Mouse (Mus musculus): Measurements from ENCODE around the gene Tmem219.

DNA sequence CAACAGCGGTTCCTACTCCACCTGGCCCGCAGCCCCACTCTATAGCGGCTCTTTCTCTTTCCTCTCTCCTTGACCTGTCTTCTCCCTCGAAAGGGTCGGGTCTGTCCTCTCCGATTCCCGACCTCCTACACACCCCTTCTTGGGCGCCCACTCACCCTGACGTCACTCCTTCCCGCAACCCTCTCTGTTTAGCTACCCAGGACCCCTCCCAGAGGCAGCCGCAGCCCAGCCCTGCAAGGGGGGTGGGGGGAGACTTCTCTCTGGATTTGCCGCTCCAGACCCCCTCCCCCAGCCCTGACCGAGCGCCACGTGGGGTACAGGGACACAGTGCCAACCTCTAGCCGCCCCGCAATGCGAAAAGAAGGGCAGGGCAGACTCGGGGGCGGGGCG, 26.7 kb upstream of the Tmem219 start, which contains the start of gene Asphd1:
- no peak for TF ChIP-seq ZC3H11A (IDR thresholded peaks at IDR 0.05; ENCODE audit: borderline replicate concordance, low read depth, low read length)
- no peak for TF ChIP-seq CHD2 (IDR thresholded peaks at IDR 0.05; ENCODE audit: low read depth, low read length)
